Mouse (Mus musculus) mouse trophoblast stem cell (cell line): ENCODE measurements around the gene Slc38a2.

Source experiments
- in situ Hi-C, 2 experiments: fragments of 300-500 bp; cut with MseI, MboI; formaldehyde crosslinking; loops; 2 replicates in 1 of 2; 3 replicates in 1 of 2; pipeline ENCODE4 v1.15.1; 2025

Slc38a2 gene

DNA sequence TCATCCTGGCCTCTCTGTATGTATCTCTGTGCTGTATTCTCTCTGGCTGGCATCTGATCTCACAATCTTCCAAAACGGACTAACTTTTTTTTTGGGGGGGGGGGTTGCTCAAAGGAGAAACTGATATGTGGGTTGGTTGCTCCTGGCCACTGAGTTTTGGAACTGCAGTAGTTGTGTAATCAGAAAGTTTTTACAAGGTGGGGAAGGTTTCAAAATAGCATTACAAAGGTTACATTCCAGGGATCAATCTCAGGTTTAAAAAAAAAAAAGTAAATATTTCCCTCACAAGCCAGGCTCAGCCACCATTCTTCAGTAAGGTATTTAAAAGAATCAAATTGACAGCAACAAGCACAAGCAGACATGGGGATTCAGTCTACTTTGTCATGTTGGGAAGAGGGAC, 25.4 kb downstream of the Slc38a2 start:
- in situ Hi-C loops = no loop called here

GRCm38 (mm10) chr15:96669721-96670120, 29.8 kb downstream of the Slc38a2 start:
- in situ Hi-C loops = loop anchor here (5.0 kb wide), 1 partner anchor 122 kb away; no protein-coding TSS in a partner anchor

DNA sequence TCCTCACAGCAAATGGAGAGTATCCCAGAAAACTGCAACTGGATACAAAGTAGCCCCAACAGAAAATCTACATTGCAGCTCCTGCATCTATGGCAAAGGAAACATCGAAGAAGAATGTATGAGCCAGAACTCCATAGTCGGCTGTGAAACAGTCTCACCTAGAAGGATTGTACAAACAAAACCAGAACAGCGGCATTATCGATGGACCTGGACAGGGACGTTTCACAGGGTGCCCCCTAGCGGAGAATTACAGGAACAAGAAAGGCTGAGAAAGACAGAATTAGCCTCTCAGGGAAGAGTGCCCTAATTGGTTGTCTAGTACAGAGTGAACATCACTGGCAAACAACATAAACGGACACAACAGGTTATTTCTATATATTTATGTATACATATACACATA, 32.9 kb downstream of the Slc38a2 start:
- in situ Hi-C loops = loop anchor here (5.0 kb wide), 1 partner anchor 119 kb away; no protein-coding TSS in a partner anchor

- in situ Hi-C loops = loop anchor here (5.0 kb wide), 1 partner anchor 119 kb away; no protein-coding TSS in a partner anchor
These were observed 33.6 kb downstream of the Slc38a2 start for GRCm38 (mm10) chr15:96665889-96666288.

GRCm38 (mm10) chr15:96660590-96661141, 38.9 kb downstream of the Slc38a2 start:
- in situ Hi-C loops = no loop called here

- in situ Hi-C loops = no loop called here
These were observed 41.3 kb downstream of the Slc38a2 start for GRCm38 (mm10) chr15:96658275-96658602.

DNA sequence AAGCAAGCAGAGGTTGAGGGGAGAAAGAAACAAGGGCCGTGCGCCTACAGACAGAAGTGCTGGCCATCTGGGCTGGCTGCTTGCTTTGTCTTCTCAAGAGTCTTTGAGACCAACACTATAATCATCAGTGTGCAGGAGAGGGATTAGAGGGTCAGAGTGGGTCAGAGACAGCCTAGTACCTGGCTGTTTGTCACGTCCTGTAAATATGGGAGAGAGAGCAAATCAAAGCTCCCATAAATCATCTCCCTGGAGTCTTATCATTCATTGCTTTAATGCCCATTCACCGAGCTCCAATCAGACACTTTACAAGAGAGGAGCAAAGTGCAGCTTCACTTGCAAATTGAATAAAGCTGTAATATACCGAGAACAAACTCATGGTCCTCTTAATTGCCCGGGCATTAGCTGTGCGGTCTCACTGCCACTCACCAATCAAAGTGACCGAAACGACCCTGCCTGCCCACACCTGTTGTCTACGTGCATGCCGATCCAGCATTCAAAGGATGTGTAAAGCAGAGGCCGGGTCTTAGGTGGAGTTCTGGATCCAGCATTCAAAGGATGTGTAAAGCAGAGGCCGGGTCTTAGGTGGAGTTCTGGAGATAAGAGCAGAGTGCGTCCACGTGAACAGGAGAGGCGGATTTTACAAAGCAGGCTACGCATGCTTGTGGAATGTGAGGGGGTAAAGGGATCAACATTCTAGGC, 41.8 kb downstream of the Slc38a2 start:
- in situ Hi-C loops = no loop called here

GRCm38 (mm10) chr15:96655514-96655913, 44.0 kb downstream of the Slc38a2 start:
- in situ Hi-C loops = no loop called here

- in situ Hi-C loops = no loop called here
These were observed 44.8 kb downstream of the Slc38a2 start for GRCm38 (mm10) chr15:96654714-96655113.

DNA sequence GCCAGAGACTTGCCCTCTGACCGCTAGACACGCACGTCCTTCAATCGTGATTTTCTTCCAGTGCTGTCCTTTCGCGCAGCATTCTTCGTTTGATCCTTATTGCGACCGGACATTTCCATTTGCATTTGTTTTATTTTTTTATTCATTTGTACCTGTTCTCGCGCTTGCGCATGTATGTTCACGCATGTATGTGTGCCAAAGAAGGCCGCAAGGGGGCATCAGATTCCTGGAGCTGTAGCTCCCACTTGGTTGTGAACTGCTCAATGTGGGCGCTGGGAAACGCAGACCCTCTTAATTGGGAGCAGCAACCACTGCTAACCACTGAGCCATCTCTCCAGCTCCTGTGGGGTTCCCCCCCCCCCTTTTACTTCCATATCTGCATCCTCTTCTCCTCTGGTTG, 46.5 kb downstream of the Slc38a2 start:
- in situ Hi-C loops = no loop called here

- in situ Hi-C loops = no loop called here
These were observed 47.0 kb downstream of the Slc38a2 start for GRCm38 (mm10) chr15:96652531-96652930.

DNA sequence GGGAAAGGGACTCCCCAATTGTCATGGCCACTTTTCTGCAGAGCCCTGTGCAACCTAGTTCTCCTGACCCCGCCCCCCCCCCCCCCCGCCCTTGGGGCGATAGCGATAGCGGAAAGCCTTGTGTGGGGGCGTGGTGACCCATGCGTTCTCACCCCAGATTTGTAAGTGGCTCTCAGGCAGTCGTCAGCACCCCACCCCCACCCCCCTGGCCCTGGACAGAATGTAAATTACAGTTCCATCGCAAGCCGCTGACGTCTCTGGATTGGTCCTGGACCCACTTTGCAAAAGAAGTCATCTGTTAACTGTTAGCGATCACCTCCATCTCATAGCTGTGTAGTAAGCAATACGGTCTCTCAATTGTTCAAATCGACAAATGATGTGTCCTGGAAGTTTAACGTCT, 52.2 kb downstream of the Slc38a2 start:
- in situ Hi-C loops = no loop called here

DNA sequence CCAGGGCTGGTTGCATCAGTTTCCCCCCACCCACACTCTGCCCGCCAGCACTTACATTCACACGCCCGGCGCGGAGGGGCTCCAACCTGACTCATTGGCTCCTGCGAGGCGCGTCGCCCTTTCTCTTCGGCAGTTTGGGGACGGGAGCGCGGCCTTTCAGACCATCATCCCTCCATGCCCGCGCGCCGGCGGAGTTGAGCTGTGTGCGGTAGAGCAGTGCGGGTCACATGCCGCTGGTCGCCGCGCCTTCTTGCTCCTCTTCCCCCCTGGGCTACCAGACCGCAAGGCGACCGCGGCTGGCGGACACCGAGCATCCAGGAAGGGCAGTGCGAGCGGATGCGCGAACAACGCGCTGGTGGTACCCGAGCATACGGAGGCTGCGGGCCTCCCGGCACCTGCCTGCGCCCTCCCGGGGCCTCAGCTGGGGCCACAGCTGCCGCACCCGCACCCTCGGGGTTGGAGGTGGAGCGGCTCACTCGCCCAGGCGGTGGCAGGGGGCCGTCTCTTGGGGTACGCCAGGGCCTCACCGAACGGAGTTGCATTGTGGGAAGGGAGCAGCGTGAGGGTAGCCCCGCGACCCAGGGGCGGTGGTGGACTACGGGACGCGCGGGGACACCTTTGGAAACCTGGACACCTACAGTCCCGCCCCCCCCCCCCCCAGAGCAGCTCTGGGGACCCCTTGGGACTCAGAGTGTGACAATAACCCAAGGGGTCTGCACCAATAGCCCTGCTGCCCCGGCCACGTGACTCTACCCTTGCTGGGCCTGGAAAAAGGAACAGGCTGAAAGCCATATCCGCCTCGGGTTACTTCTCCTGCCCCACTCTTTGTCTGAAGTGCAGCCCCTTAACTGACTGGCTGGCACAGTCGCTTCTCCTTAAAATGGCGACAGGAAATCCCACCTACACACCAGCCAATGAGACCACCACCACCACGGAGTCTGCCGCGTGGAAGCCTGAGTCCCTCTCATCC, 56.8 kb downstream of the Slc38a2 start, which contains the start of gene Slc38a1:
Gene Slc38a1, minus strand, starts transcription at position 478 of the 970 bp plus-strand sequence.
- in situ Hi-C loops = no loop called here

DNA sequence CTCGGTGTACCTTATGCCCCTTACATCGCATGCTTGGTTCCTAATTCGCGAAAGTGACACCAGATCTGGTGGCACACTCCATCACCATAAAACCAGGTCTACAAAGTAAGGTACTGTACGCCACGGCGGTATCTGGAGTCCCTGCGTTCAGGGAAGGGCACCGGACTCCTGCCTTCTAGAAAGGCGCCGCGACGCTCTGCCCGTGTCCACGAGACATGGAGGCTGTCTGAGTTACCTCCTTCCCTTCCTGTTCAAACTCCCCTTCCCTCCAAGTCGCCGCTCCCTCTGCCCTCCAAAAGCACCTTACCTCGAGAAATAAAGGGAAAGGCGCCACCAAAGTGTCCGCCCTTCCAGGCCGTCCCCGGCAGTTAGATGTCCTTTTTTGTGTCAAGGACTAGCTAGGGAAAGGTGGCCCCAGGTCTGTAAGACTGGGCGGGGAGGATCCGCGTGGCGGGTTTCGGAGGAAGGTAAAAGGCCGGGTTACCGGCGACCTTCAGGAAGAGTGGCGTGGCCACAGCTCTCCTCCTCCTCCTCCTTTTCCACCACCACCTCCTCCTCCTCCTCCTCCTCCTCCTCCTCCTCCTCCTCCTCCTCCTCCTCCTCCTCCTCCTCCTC, 57.6 kb downstream of the Slc38a2 start:
- in situ Hi-C loops = no loop called here

- in situ Hi-C loops = no loop called here
These were observed 58.3 kb downstream of the Slc38a2 start for GRCm38 (mm10) chr15:96641111-96641820.

DNA sequence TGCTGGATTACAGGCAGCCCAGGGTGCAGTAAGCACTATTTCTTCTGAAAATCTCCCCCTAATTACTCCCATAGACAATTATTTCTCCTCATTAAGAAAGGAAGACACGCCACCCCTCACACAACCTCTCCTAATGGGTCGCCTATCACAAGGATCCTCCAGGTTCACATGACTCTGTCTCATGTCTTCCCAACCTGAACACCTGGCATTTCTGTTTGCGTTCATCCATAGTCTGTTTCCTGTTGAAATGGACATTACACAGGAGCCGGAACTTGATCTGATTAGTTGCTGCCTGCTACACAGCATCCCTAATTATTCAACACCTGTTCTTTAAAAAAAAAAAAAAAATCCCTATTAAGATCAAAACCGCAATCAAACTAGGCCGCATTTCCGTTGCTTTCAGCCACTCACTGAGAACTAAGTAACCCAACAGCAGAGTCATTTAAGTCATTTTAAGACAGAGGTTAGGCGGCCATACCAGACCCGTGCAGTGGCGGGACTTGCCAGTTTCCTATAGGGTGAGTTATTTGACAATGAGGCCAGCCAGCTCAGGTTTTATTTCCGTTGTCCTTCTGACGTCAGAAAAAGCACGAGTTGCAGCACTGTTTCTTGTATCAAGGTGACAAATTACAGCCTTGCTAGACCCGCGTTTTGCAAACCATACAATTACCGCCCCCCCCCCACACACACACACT, 59.1 kb downstream of the Slc38a2 start:
- in situ Hi-C loops = no loop called here

- in situ Hi-C loops = no loop called here
These were observed 59.9 kb downstream of the Slc38a2 start for GRCm38 (mm10) chr15:96639630-96640029.

GRCm38 (mm10) chr15:96638656-96639055, 60.9 kb downstream of the Slc38a2 start:
- in situ Hi-C loops = no loop called here

GRCm38 (mm10) chr15:96638173-96638572, 61.4 kb downstream of the Slc38a2 start:
- in situ Hi-C loops = no loop called here
